Mouse (Mus musculus): ENCODE results near the gene Cct8.
"Not testable (repeated sequence)": the region's sequence is repeated elsewhere in the genome, so short reads cannot be mapped to it uniquely, and the experiment has no call there.

GRCm38 (mm10) chr16:87492191-87492792 lies 3.4 kb downstream of the Cct8 start:
- not testable (repeated sequence) for TF ChIP-seq POLR2A (IDR thresholded peaks at IDR 0.05; ENCODE audit: borderline replicate concordance, insufficient read depth, low read length); CTCF (IDR thresholded peaks at IDR 0.05; ENCODE audit: borderline replicate concordance, insufficient read depth, low read depth, low read length)
